Mouse (Mus musculus) heart, adult 2 months (tissue): ENCODE results near the gene Dok3.

Experiments
- CTCF ChIP-seq: fragments of 200-600 bp; IDR thresholded peaks from 2 replicates; pipeline ENCODE4 v1.8.1; 2022; ENCODE audit warnings: antibody characterized with exemption, mild to moderate bottlenecking, moderate library complexity
- EP300 ChIP-seq: fragments of 200-500 bp; IDR thresholded peaks from 2 replicates; pipeline ENCODE4 v1.6.1; 2011; ENCODE audit warnings: low read depth, low read length, control low read depth; ENCODE audit not compliant: insufficient read depth
- POLR2A ChIP-seq: fragments of 200-500 bp; IDR thresholded peaks from 2 replicates; pipeline ENCODE4 v1.6.1; 2011; ENCODE audit warnings: mild to moderate bottlenecking, low read depth, low read length, control low read depth; ENCODE audit not compliant: insufficient read depth

- TF ChIP-seq POLR2A, result no peak
- TF ChIP-seq CTCF, result no peak
- no peak for TF ChIP-seq EP300
These were observed 18.8 kb upstream of the Dok3 start for GRCm38 (mm10) chr13:55547916-55548315.
